Mouse (Mus musculus): Measurements from ENCODE around the gene Tbc1d22a. TPM values are rescaled to one million over a fixed set of nuclear protein-coding genes. Genes with fewer than 3 reads are reported as not detected.

Tbc1d22a gene
- polyA plus RNA-seq, 1 experiment from 2014 or later, result 11.6 TPM

Other genes starting within 250 kb of the Tbc1d22a start
- 4.6 and 5.6 TPM in 2 replicates for gene Celsr1, start 180.7 kb upstream of the Tbc1d22a start, polyA plus RNA-seq (2015; fragmentation: Nextera tagmentation; extraction: Ambion mirVana)
- gene Gramd4, start 156.8 kb upstream of the Tbc1d22a start, polyA plus RNA-seq (2015; fragmentation: Nextera tagmentation; extraction: Ambion mirVana), result 56.8 and 57.8 TPM in 2 replicates
- gene Cerk, start 28.3 kb upstream of the Tbc1d22a start, polyA plus RNA-seq (2015; fragmentation: Nextera tagmentation; extraction: Ambion mirVana), result 23.4 and 23.8 TPM in 2 replicates